Mouse (Mus musculus): ENCODE measurements around the gene Zfp827.
"Not testable (repeated sequence)": the region's sequence is repeated elsewhere in the genome, so short reads cannot be mapped to it uniquely, and the experiment has no call there.

Zfp827 gene

DNA sequence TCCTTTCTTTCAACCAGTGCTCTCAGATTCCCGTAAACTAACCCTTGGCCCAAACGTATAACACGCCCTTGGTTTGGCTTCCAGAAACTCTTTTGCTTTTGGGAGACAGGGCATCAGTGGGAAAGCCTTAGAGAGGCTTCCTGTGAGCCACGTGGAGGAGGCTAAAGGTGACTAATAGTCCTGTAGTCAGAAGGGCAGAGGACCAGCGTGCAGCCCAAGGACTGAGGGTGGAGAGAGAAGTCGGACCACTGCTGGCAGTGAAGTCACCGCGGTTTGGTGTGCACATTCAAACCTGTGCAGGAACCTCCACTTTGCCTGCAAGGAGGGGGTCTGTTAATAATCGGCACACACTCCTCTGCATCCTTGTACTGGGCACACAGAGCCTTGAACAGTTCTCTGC is 76.4 kb downstream of the Zfp827 start:
- ATAC-seq (ENCODE audit: insufficient number of reproducible peaks, low FRiP score, low TSS enrichment): no peak

DNA sequence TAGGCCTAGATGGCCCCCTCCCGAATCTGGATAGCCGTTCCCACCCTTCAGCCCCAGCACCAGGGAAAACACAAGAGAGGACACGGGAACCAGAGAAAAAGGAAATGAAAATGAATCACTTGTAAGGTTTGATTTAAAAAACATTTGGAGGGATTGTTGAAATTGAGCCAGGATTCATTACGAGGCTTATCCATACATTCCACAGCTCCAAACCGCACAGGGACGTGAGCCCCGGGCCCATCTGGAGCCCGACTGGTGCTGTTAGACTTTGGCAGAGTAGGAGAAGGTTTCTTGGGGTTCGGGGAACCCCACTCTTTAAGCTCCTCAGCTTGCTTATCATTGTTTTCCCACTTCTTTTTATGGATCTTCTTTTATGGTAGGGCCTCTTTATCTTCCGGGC is 76.9 kb downstream of the Zfp827 start:
- no peak for ATAC-seq (ENCODE audit: insufficient number of reproducible peaks, low FRiP score, low TSS enrichment)

DNA sequence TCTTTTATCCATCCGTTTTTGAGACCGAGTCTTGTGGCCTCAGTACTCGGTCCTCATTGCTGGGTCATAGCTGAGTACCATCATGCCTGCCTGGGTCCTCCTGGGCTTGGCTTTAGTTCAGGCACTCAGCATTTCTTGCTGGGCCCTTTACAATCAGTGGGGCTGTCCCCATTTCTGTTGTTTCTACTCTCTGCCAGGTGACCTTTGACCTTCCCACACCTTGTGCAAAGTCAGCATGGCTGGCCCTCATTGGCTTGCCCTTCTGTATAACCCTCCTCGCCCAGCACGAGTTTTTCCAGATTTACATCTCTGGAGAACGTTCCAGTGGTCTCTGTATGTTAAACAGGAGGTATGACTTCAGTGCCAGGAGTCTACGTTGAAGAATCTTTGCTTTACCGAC is 83.2 kb downstream of the Zfp827 start:
- no peak for ATAC-seq (ENCODE audit: insufficient number of reproducible peaks, low FRiP score, low TSS enrichment)

GRCm38 (mm10) chr8:79112480-79112879 is 84.2 kb downstream of the Zfp827 start:
- no peak for ATAC-seq (ENCODE audit: insufficient number of reproducible peaks, low FRiP score, low TSS enrichment)

DNA sequence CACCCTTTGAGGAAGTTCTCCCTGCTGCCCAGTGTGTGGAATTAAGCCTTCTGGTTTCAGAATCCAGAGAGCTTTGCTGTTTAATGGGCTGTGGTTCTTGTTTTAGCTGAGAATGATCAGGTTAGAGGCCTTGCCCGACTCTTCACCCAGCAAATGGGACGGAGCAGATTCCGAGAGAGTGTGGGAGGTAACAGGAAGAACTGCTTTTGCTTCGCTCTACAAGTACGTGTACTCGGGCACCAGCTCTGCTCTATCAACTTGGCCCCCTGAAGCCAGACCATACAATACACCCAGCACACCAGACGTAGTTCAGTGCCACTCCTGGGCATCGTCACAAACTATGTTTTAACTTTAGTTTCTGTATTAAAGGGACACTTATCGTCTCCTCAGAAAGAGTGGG is 85.3 kb downstream of the Zfp827 start:
- ATAC-seq (ENCODE audit: insufficient number of reproducible peaks, low FRiP score, low TSS enrichment): no peak

GRCm38 (mm10) chr8:79114561-79114960 is 86.3 kb downstream of the Zfp827 start:
- no peak for ATAC-seq (ENCODE audit: insufficient number of reproducible peaks, low FRiP score, low TSS enrichment)

DNA sequence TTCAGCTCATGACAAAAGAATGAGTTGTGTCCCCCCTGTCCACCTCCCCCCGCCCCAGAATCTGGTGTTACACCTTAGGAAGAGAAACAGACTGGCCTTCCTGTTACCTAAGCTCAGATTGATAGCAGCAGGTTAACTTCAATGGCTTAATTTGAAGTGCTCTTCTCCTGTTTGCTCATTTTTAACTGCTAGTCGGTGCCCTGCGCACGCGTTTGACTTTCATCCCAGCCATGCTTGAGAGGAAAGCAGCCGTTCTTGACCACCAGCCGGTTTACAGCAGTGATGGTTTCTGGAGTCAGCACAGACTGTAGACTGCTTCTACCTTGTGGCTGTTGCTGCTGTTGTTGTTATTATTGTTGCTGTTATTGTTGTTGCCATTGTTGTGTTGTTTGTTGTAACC is 88.2 kb downstream of the Zfp827 start:
- ATAC-seq (ENCODE audit: insufficient number of reproducible peaks, low FRiP score, low TSS enrichment): no peak

DNA sequence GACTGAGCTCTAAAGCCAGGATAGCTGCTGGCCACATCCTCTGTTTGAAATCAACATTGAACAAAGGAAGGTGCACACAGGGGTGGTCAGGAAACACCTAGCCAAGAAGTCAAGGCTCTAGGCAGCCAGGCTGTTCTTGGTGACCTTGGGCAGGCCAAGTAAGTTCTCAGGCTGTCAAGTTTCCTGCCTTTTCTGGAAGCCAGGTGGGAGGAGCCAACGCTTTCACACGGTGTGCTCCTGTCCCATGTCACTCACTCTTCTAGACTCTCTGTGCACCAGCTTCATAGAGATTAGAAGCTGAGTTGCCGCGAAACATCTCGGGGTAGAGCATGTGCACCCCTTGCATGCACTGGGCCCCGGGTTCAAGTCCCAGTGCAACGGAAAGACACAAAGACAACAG is 89.5 kb downstream of the Zfp827 start:
- no peak for ATAC-seq (ENCODE audit: insufficient number of reproducible peaks, low FRiP score, low TSS enrichment)

GRCm38 (mm10) chr8:79121614-79122013 is 93.4 kb downstream of the Zfp827 start:
- no peak for ATAC-seq (ENCODE audit: insufficient number of reproducible peaks, low FRiP score, low TSS enrichment)

DNA sequence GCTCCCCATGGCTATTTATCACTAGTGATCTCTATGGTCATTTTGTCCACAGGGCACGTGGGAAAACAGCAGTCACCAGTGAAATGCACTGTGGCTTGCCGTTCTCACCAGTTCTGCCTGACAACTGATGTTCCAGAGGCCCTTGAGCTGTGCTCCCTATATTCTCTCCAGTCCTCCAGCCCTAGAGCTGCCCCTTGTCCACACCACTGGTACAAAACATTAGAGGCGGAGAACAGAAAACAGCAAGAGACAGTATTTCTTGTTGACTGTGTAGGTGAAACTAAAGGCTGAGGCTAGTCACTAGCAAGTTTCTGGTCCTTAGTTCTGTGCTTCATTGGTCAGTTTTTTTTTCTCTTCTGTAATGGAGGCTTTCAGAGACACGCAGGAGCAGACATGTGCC is 96.0 kb downstream of the Zfp827 start:
- ATAC-seq (ENCODE audit: insufficient number of reproducible peaks, low FRiP score, low TSS enrichment): no peak

GRCm38 (mm10) chr8:79127211-79127816 is 99.1 kb downstream of the Zfp827 start:
- ATAC-seq (ENCODE audit: insufficient number of reproducible peaks, low FRiP score, low TSS enrichment): no peak

- not testable (repeated sequence) for ATAC-seq (ENCODE audit: insufficient number of reproducible peaks, low FRiP score, low TSS enrichment)
Observed at GRCm38 (mm10) chr8:79128534-79128933, 100.3 kb downstream of the Zfp827 start.

- ATAC-seq (ENCODE audit: insufficient number of reproducible peaks, low FRiP score, low TSS enrichment): no peak
Observed at GRCm38 (mm10) chr8:79139614-79140013, 111.4 kb downstream of the Zfp827 start.

- ATAC-seq (ENCODE audit: insufficient number of reproducible peaks, low FRiP score, low TSS enrichment): no peak
Observed at GRCm38 (mm10) chr8:79140981-79141380, 112.7 kb downstream of the Zfp827 start.

GRCm38 (mm10) chr8:79141592-79141991 is 113.4 kb downstream of the Zfp827 start:
- ATAC-seq (ENCODE audit: insufficient number of reproducible peaks, low FRiP score, low TSS enrichment): no peak

GRCm38 (mm10) chr8:79143729-79144128 is 115.5 kb downstream of the Zfp827 start:
- ATAC-seq (ENCODE audit: insufficient number of reproducible peaks, low FRiP score, low TSS enrichment): no peak

DNA sequence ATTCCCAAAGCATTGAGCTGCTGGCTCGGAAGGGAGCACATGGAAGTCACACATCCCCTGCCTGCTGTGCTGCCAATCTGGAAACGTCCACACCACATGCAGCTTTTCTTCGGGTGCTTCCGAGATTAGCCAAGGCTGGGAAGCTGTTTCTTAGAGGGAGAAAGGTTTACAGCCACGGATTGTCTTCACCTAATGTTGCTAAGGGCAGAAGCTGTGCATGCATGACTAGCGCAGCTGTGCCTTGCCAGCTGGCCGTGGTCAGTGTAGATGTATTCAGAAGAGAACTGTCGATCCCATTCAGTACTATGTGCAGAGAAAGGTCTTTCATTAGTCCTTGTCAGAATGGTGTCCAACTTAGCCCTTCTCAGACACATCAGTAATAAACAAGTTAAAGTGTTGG is 117.0 kb downstream of the Zfp827 start:
- ATAC-seq (ENCODE audit: insufficient number of reproducible peaks, low FRiP score, low TSS enrichment): 0 out of 2 replicates have a peak, but pooled peaks have one; percentile 17

DNA sequence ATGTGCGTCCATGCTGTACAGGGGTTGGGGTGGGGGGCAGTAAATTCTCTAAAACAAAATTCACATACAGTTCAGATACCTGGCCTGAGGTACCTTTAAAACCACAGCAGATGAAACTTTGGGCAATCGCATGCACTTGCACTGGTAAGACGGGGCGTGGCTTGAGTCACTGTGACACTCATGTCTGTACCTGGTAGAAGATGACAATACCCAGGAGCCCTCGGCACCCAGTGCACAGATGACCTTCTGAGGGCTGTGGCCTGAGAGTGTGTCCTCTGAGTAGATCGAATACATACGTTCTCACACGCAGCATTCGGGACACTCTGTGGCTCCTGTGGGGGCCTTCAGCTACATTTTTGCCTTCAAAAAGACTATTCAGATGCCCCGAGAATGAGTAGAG is 117.4 kb downstream of the Zfp827 start:
- no peak for ATAC-seq (ENCODE audit: insufficient number of reproducible peaks, low FRiP score, low TSS enrichment)

DNA sequence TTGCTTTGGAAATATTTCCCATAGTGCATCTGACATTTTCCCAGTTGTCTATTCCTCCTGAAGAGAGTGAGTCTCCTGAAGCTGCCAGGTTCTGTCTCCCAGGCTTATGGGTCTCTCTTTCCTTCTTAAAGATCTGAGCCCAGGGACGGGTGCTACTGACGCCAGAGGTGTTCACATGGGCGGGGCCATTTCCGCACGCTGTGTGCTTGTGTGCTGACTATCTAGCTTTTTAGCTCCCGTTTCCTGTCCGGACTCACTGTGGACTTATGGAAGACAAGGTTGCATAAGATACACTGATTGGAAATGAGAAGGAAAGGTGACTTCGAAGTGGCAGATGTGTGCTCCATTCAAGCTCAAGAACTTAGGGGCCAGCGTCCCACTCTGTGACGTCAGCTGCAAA is 120.6 kb downstream of the Zfp827 start:
- no peak for ATAC-seq (ENCODE audit: insufficient number of reproducible peaks, low FRiP score, low TSS enrichment)

DNA sequence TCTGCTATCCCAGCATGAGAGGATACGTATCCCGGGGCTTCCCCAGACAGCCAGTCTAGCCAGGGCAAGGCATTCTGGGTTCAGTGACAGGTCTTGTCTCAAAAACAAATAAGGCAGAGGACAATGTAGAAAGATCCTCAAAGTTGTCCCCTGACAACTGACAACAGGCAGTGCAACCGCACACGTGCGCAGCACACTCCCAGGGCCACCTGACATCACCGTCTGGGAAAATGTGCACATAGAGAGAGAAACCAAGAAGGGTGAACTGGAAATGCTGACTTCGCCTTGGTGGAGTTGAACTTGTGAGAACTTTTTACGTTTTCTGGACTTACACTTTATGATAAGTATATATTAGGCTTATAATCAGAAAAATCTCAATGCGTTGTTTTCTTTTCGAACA is 121.6 kb downstream of the Zfp827 start:
- no peak for ATAC-seq (ENCODE audit: insufficient number of reproducible peaks, low FRiP score, low TSS enrichment)

- ATAC-seq (ENCODE audit: insufficient number of reproducible peaks, low FRiP score, low TSS enrichment): no peak
Observed at GRCm38 (mm10) chr8:79150544-79151192, 122.4 kb downstream of the Zfp827 start.

- no peak for ATAC-seq (ENCODE audit: insufficient number of reproducible peaks, low FRiP score, low TSS enrichment)
Observed at GRCm38 (mm10) chr8:79151644-79152043, 123.4 kb downstream of the Zfp827 start.
